Mouse (Mus musculus) left cerebral cortex, postnatal 14 days (tissue): ENCODE data around the gene Fggy. TPM values are rescaled to one million over a fixed set of nuclear protein-coding genes. Genes with fewer than 3 reads are reported as not detected.

Experiments
- DNase-seq, 2 experiments: peaks; one replicate each; pipeline ENCODE4 v3.0.0; 2021 to 2022; ENCODE audit warnings: low spot score in 2 of 2, mixed read lengths in 1 of 2
- intact Hi-C: fragments of 180-260 bp; cut with DNase I; formaldehyde crosslinking; loops from one replicate; pipeline ENCODE4 v1.15.1; 2025
- long read RNA-seq, 2 experiments: library from polyadenylated mRNA; stranded (forward); transcript quantifications; one replicate each; pipeline ENCODE4 v2.0.0; 2021
- total RNA-seq, 2 experiments: library from RNA; stranded (reverse); gene quantifications; 2 replicates each; pipeline ENCODE4 v1.2.3; 2021

Fggy gene
- 10 to 100 TPM; 15.9 to 17.2 TPM for total RNA-seq
- long read RNA-seq, experiment 1, transcript Fggy-202 (16 exons, 1,891 nt): major isoform, 8 of 25 reads
- long read RNA-seq, experiment 1, partial matches to known transcripts: 2 of 25 reads
- long read RNA-seq, experiment 1, other reads (novel, unspliced or antisense): 15 of 25 reads
- long read RNA-seq, experiment 2, transcript Fggy-202 (16 exons, 1,891 nt): major isoform, 5 of 22 reads
- long read RNA-seq, experiment 2, partial matches to known transcripts: 2 of 22 reads
- long read RNA-seq, experiment 2, other reads (novel, unspliced or antisense): 15 of 22 reads

DNA sequence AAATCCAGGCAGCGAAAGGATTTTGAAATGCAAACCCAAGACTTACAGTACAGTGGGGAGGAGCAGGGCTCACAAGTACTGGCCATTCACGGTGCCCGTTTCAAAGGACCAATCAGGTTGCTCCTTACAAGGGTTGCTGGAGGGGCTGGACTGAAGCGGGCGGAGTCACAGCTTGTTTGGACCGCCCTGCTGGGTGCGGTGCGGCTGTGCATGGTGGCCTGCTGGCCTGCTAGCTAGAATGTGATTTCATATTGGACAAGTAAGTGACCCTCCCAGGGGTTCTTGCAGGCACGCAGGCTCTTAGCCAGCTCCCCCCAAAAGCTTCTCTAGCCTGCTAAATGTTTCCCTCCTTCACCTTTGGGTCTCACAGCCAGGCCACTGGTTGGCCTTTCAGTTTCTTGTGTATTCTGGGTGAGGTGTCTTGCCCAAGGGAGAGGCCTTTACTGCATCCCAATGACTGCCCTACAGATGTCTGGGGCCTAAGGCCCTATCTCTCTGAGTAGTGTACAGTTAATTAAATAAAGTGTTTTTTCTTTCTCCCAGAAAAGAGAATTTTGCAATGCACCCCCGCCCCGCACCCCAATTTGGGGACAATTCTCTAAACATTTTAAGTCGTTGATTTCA lies at the start of gene Fggy:
Fggy (plus strand) TSS at position 175 of the 624 bp plus-strand sequence.
- peak; percentile 98 for DNase-seq
- intact Hi-C loops: loop anchor here (5.0 kb wide), 1 partner anchor 505 kb away; the partner anchor contains the start of gene Jun

DNA sequence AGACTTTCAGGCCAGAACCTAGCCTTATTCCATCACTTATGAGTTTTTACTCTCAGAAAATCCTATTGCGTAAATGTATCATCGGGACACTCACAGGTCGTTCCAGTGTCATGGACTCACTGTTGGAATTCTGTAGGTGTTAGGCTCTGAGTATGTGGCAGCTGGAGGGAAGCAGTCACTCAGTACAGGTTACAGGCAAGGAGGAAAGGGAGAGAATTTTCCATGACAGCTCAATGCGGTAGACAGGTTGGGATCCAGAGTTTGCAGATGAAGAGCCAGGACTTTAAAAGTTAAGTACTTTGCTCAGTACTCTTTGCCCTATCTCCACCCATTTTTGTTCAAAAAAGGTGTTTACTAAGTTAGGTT lies 49.4 kb upstream of the Fggy start:
- no peak for DNase-seq
- intact Hi-C loops: no loop called here

DNA sequence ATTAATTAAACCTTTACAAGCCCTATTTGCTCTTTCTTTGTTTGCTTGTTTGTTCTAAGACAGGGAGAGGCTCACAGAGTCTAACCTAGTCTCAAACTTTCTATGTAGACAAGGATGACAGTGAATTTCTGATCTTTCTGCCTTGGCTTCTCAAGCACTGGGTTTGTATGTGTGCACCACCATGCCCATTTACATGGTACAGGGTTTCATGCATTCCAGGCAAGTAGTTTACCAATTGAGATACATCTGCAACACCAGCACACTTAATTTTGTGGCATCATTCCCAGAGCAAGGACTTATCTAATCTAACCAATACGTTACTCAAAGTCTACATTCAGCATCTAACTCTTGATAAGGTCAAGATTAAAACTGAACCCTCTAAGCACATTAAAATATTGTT lies 38.9 kb upstream of the Fggy start:
- no peak for DNase-seq
- intact Hi-C loops: no loop called here

DNA sequence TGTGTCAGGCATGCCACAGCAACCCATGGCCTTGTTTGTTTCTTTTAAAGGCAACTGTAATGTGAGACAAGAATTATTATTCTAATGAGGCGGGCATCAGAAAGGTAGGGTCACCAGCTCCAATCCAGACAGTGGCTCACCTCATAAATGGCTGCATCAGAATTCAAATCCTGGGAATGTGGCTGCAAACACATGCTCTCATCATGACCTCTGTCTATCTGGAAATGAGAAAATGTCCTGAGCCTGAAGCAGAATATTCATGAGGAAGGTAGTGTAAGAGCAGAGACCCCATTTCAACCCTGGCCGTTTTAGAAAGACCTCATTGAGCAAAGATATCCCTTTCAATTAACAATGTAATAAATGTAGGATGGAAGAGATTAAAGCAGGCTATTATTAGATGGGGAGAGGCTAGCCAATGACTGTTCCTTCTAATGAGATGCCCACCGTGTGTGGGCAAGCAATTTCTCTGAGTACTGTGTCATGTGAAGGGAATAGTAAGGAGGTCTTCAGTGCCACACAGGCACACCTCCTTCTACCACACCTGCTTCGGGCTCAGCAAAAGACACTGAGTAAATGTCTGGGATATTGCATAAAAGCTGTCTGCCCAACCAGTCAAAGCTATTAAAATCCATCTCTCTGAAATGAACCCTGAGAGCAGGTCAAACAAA lies 37.2 kb upstream of the Fggy start:
- intact Hi-C loops: no loop called here

GRCm38 (mm10) chr4:95520643-95521032 lies 36.7 kb upstream of the Fggy start:
- intact Hi-C loops: no loop called here
- DNase-seq: no peak

More for the DNA sequence above, 37.2 kb upstream of the Fggy start:
- no peak for DNase-seq

DNA sequence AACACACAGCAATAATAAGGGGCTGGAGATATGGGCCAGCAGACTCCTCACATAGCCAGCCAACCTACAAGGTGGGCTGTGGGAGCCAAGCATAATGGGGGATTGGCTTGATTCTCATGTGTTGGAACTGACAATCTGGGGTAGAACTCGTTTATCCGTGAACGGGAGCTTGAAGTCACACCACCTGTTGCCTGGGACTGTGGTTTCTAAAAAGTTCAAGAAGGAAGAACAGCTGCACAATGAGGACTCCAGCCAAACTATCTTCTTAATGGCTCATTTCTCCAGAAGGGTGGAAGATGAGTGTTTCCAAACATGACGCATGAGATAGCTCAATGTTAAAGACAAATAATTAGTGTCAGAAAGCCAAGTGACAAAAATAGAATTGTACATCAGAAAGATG lies 30.7 kb upstream of the Fggy start:
- DNase-seq: no peak
- intact Hi-C loops: no loop called here

- intact Hi-C loops: no loop called here
Measured at GRCm38 (mm10) chr4:95530757-95531156, 26.6 kb upstream of the Fggy start.

GRCm38 (mm10) chr4:95533946-95534345 lies 23.4 kb upstream of the Fggy start:
- intact Hi-C loops: no loop called here
- DNase-seq: no peak

More at GRCm38 (mm10) chr4:95530757-95531156, 26.6 kb upstream of the Fggy start:
- DNase-seq: no peak

DNA sequence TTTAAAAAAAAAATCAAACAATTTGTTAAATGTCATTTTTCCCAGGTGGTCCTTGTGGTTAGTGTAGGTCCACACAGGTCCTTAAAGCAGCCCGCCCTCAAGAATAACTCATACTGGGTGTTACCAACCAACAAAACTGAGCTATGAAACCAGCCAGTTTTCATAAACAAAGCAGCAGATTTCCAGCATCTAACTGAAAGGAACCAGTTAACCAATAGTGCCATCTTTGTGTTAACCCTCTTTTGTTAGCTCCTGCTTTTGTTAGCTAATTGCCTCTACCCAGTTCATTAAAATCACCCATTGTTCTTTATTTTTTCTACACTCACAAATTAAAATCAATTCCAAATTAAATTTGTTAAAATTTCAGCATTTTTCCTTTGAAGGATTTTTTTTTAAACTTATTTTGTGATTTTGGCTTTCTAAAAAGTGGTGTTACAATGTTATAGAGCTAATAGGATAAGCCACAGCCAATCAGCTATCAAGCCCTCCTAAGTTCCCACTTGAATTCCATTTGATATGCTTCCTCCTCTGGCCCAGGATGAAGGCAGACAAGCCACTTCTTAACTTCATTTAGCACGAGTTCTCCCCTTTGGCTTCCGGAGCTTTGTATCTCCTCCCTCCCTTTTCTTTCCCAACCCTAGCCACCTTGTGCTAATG lies 15.8 kb upstream of the Fggy start:
- intact Hi-C loops: no loop called here
- DNase-seq: no peak

- intact Hi-C loops: no loop called here
- DNase-seq: no peak
Measured at GRCm38 (mm10) chr4:95542039-95542790, 15.1 kb upstream of the Fggy start.

DNA sequence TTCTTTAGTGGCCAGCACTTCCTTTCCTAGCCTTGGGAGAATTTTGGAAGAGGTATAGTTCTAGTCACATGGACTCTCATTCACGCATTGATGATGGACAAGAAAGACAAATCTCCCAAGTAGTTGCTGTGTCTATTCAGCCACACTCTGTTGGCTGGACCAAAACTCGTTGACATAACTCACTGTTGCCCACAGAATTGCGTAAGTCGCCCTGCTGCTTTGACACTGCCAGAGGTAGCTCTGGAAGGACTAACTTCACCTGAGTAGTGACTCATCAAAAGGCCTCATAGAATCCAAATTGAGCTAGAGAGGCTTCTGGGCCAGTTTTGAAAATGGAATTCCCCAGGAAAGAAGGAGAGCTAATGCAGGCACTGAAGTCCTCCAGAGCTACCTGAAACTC lies 13.8 kb upstream of the Fggy start:
- no peak for DNase-seq
- intact Hi-C loops: no loop called here

- intact Hi-C loops: loop anchor here (5.0 kb wide), 1 partner anchor 504 kb away; the partner anchor contains the start of gene Jun
- DNase-seq: no peak
Measured at GRCm38 (mm10) chr4:95556663-95557332, 509 bp upstream of the Fggy start.

DNA sequence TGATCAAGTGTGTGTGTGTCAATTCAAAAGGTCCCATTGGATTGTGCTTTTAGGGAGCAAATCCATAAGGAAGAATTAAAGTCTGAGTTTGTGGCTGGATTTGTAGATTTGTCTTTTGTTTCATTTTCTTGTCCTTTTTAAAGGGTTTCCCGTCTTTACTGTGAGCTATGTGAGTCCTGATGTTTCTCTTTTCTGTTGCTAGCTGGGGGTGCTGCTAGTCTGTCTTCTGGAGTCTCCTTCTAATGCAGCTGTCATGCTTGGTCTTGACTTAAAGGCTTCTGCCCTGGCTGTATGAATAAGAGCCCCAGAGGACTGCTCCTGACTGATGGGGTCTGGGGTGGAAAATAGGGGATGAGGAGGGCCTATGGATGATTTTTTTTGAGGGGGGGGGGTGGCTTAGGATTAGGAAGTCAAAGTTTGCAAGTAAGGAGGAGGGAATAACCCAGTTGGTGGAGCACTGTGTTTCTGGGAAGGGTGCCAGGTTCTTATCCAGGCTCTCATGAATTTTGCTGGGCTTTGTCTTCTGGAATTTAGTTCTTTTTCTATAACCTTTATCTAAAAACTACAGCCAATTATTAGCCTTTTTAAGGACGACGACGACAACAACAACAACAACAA lies 1.1 kb downstream of the Fggy start:
- intact Hi-C loops: loop anchor here (5.0 kb wide), 1 partner anchor 506 kb away; the partner anchor contains the start of gene Jun
- DNase-seq: peak; percentile 29 to 34

- DNase-seq: no peak
Measured at GRCm38 (mm10) chr4:95571621-95572020, 14.3 kb downstream of the Fggy start.

DNA sequence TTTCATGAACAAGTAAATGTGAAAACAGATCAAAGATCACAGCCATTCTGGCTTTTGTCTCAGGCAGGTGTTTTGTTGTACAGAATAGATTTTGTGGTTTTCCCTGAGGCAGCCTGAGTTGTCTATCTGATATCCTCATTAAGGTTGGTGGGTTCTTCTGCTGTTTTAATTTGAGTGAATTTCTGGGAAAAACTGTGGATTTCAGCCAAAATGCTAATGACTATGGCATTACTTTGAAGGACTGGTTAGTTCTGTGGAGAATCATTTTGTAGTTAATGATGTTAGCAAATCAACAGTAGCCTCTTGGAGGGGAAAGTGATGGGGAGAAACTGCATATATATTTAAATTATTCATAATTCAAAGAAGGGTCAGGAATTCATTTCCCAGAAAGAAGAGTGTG lies 16.4 kb downstream of the Fggy start:
- intact Hi-C loops: no loop called here
- no peak for DNase-seq

More at GRCm38 (mm10) chr4:95571621-95572020, 14.3 kb downstream of the Fggy start:
- intact Hi-C loops: no loop called here

DNA sequence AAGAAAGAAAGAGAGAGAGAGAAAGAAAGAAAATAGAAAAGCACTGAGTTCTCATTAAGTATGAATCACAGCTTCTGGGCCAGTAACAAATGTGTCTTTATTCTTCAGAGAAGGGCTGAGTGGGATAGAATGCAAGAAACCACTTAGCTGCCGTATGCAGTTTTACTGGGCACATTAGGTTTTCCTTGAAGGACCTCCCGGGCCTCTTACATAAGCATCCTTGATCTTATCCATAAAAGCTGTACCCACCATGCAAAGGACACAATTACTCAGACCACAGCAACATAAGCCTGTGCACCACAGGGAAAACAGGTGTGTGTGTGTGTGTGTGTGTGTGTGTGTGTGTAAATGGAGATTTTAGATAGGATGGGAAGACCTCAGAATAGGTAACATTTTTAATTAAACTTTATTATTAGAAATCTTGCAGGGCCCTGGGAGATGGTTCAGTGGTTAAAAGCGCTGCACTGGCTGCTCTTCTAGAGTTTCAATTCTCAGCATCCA lies 18.2 kb downstream of the Fggy start:
- DNase-seq: no peak
- intact Hi-C loops: no loop called here

- intact Hi-C loops: no loop called here
- no peak for DNase-seq
Measured at GRCm38 (mm10) chr4:95579183-95579582, 21.9 kb downstream of the Fggy start.

- intact Hi-C loops: no loop called here
- DNase-seq: no peak
Measured at GRCm38 (mm10) chr4:95584107-95584762, 26.9 kb downstream of the Fggy start.
